29 mouse cellular contexts compared by ENCODE assay signal in genomic region chr9:63298656-63299055, GRCm38 (mm10).
DNase-seq lines count a peak whose midpoint lies in the region; ATAC-seq and TF ChIP-seq lines count a peak whose summit lies in the region.
"Had no signal": no experiment of that assay in that cellular context is flagged by ENCODE, and none has a peak within 500 bp of the region (broad histone marks: within the 10 kb centered on the region; RNA-seq: fewer than 3 reads in every experiment).

No protein-coding gene starts in this region.

- DNase-seq in gastrocnemius, adult 2 months = peak; percentile 58
- no peak for DNase-seq in gastrocnemius, postnatal 10 days
- DNase-seq in kidney, postnatal 36 days = peak; percentile 13 to 42
- DNase-seq in adrenal gland, postnatal 14 days = peak; percentile 56
- no peak for DNase-seq in lung, adult 2 months
- no peak for DNase-seq in ovary, adult 18-20 months (ENCODE audit: low spot score)
- DNase-seq: B cell, adult 2 months; cerebellum, adult 11 months; cerebellum, postnatal 14 days; heart, adult 2 months; heart, postnatal 10 days; kidney, postnatal 4 days; liver, embryonic 13.5 days; lung, adult 18-20 months; lung, postnatal 10 days; midbrain, embryonic 14.5 days; retina, postnatal 1 day; right cerebral cortex, postnatal 14 days; thymus, postnatal 4 days had no signal

- WGBS in kidney, embryonic 16.5 days = 93% methylated on average over 3 of the region's 3 CpGs
- 98% methylated on average over 3 of the region's 3 CpGs for WGBS in lung, adult 2 months

- H3K4me1 ChIP-seq in kidney, embryonic 16.5 days (ENCODE audit: insufficient read depth, low read length) = peaks cover 21% of the 10 kb centered on the region
- no peaks in the 10 kb centered on the region for H3K4me1 ChIP-seq in lung, adult 2 months (ENCODE audit: control insufficient read depth, insufficient read depth, low read length)
- H3K4me1 ChIP-seq: liver, embryonic 13.5 days had no signal

- no peak for ATAC-seq in kidney, embryonic 16.5 days (ENCODE audit: low FRiP score, low TSS enrichment)
- ATAC-seq: forebrain, embryonic 14.5 days; intestine, postnatal 0 days had no signal

- H3K9ac ChIP-seq in kidney, embryonic 16.5 days (replicated peaks; ENCODE audit: low read length) = no peak overlapping the region
- H3K9ac ChIP-seq: embryonic facial prominence, embryonic 15.5 days; heart, embryonic 13.5 days; hindbrain, embryonic 14.5 days; kidney, embryonic 15.5 days; limb, embryonic 15.5 days; liver, embryonic 13.5 days had no signal

- H3K27me3 ChIP-seq in kidney, embryonic 16.5 days (ENCODE audit: insufficient read depth, low read length) = no peaks in the 10 kb centered on the region
- H3K27me3 ChIP-seq: embryonic facial prominence, embryonic 15.5 days; heart, embryonic 13.5 days; limb, embryonic 15.5 days; liver, embryonic 13.5 days had no signal

- no peaks in the 10 kb centered on the region; the same call in 1 of the 2 replicates for H3K9me3 ChIP-seq in kidney, embryonic 16.5 days (ENCODE audit: low read length)
- H3K9me3 ChIP-seq: embryonic facial prominence, embryonic 10.5 days; embryonic facial prominence, embryonic 15.5 days; kidney, embryonic 15.5 days; limb, embryonic 15.5 days; liver, embryonic 13.5 days had no signal

- TF ChIP-seq POLR2A in lung, adult 2 months (IDR thresholded peaks at IDR 0.05; ENCODE audit: borderline replicate concordance, extremely low read depth, low read depth, low read length) = no peak

- H3K4me2 ChIP-seq in kidney, embryonic 16.5 days (replicated peaks; ENCODE audit: low read depth, low read length) = no peak overlapping the region
- H3K4me2 ChIP-seq: embryonic facial prominence, embryonic 15.5 days; heart, embryonic 13.5 days; hindbrain, embryonic 14.5 days; kidney, embryonic 15.5 days; limb, embryonic 15.5 days; liver, embryonic 13.5 days had no signal

- H3K36me3 ChIP-seq in kidney, embryonic 16.5 days (ENCODE audit: insufficient read depth, low read length) = peaks cover 16% of the 10 kb centered on the region

- no peak for TF ChIP-seq CTCF in gastrocnemius, adult 2 months (IDR thresholded peaks at IDR 0.05)
- TF ChIP-seq CTCF in lung, adult 2 months (IDR thresholded peaks at IDR 0.05; ENCODE audit: insufficient read depth, low read length) = no peak

- intact Hi-C loops in gastrocnemius, adult 2 months (cut with DNase I) = no loop called here

- no peak overlapping the region for H3K27ac ChIP-seq in gastrocnemius, adult 2 months
- H3K27ac ChIP-seq in kidney, embryonic 16.5 days (ENCODE audit: low read length) = no peak overlapping the region
- H3K27ac ChIP-seq: embryonic facial prominence, embryonic 10.5 days; embryonic facial prominence, embryonic 15.5 days; heart, adult 2 months; heart, embryonic 13.5 days; hindbrain, embryonic 14.5 days; kidney, embryonic 15.5 days; limb, embryonic 15.5 days; liver, embryonic 13.5 days; macrophage had no signal

- H3K4me3 ChIP-seq in gastrocnemius, adult 2 months = no peak overlapping the region
- no peak overlapping the region for H3K4me3 ChIP-seq in kidney, embryonic 16.5 days (ENCODE audit: low read length)
- H3K4me3 ChIP-seq in lung, adult 2 months (replicated peaks; ENCODE audit: extremely low read depth, low read depth, low read length) = no peak overlapping the region
- H3K4me3 ChIP-seq: embryonic facial prominence, embryonic 10.5 days; embryonic facial prominence, embryonic 15.5 days; heart, adult 2 months; heart, embryonic 13.5 days; kidney, embryonic 15.5 days; limb, embryonic 15.5 days; liver, embryonic 13.5 days had no signal

Comparison
In these comparisons a context has a peak if more than half of its experiments do, and no peak if none do; other contexts are left out.
1. DNase-seq: peak in gastrocnemius, adult 2 months (single experiment), kidney, postnatal 36 days (2 of 2) and adrenal gland, postnatal 14 days (single experiment); none in gastrocnemius, postnatal 10 days (single experiment), lung, adult 2 months (single experiment) and ovary, adult 18-20 months (single experiment).